Mouse (Mus musculus): ENCODE results near the gene Yeats2. TPM values are rescaled to one million over a fixed set of nuclear protein-coding genes. Genes with fewer than 3 reads are reported as not detected.
A peak's percentile ranks its signal among the peaks of the same experiment; 100 is the strongest.
"Not testable (repeated sequence)": the region's sequence is repeated elsewhere in the genome, so short reads cannot be mapped to it uniquely, and the experiment has no call there.

Gene Yeats2
- polyA plus RNA-seq, 1 experiment from 2014 or later, result 24.7 TPM

GRCm38 (mm10) chr16:20112649-20113048 lies 28.2 kb upstream of the Yeats2 start:
- DNase-seq (ENCODE audit: low spot score), result no peak
- Histone ChIP-seq H3K9ac (no peak overlapping the region), H3K9me3 (ENCODE audit: control insufficient read depth, low read length) (no peaks in the 10 kb centered on the region), H3K27me3 (ENCODE audit: control insufficient read depth, insufficient read depth, low read length) (no peaks in the 10 kb centered on the region), H3K27ac (no peak overlapping the region), H3K4me1 (replicated peaks; ENCODE audit: control insufficient read depth, insufficient read depth, low read length) (0 out of 2 replicates have a peak, but pooled peaks cover 9% of the 10 kb centered on the region), H3K4me2 (replicated peaks) (no peak overlapping the region), H3K4me3 (replicated peaks; ENCODE audit: low read length) (no peak overlapping the region), H3K36me3 (replicated peaks; ENCODE audit: control insufficient read depth, insufficient read depth) (peaks cover 82% of the 10 kb centered on the region)
- WGBS, result 77% methylated on average over 2 of the region's 2 CpGs
- ATAC-seq (ENCODE audit: low FRiP score), result peak; percentile 38; the same call in 1 of the 2 replicates

GRCm38 (mm10) chr16:20116069-20116468 lies 24.8 kb upstream of the Yeats2 start:
- Histone ChIP-seq H3K36me3 (replicated peaks; ENCODE audit: control insufficient read depth, insufficient read depth) (peaks cover 83% of the 10 kb centered on the region), H3K9ac (no peak overlapping the region), H3K4me2 (replicated peaks) (no peak overlapping the region), H3K4me3 (replicated peaks; ENCODE audit: low read length) (no peak overlapping the region), H3K27ac (no peak overlapping the region), H3K4me1 (replicated peaks; ENCODE audit: control insufficient read depth, insufficient read depth, low read length) (0 out of 2 replicates have a peak, but pooled peaks cover 9% of the 10 kb centered on the region), H3K9me3 (ENCODE audit: control insufficient read depth, low read length) (no peaks in the 10 kb centered on the region), H3K27me3 (ENCODE audit: control insufficient read depth, insufficient read depth, low read length) (no peaks in the 10 kb centered on the region)
- ATAC-seq (ENCODE audit: low FRiP score) (no peak), DNase-seq (ENCODE audit: low spot score) (no peak)
- 90% methylated on average over 4 of the region's 4 CpGs for WGBS

- not testable (repeated sequence) for ATAC-seq (ENCODE audit: low FRiP score)
Observed at GRCm38 (mm10) chr16:20126319-20126883, 14.5 kb upstream of the Yeats2 start.

DNA sequence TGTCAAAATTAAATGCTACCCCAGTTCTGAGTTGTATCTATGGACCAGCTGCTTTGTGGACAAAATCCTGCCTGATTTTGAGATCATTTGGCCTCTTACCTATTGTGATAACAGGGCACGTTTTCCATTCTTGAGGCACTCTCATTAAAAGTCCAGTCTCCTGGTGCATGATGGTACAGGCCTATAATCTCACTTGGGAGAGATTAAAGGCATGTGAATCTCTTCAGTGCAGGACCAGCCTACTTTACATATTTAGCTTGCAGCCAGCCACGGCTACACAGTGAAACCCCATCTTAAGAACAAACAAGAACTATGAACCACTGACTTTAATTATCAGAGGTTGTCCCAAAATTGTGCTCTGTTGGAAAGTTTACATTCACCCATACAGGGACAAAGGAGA lies 10.5 kb upstream of the Yeats2 start:
- no peak for ATAC-seq (ENCODE audit: low FRiP score)

More at GRCm38 (mm10) chr16:20126319-20126883, 14.5 kb upstream of the Yeats2 start:
- H3K36me3 ChIP-seq (replicated peaks; ENCODE audit: control insufficient read depth, insufficient read depth), result peaks cover 51% of the 10 kb centered on the region
- DNase-seq (ENCODE audit: low spot score); H3K4me2 ChIP-seq (replicated peaks); H3K9ac ChIP-seq; H3K9me3 ChIP-seq (ENCODE audit: control insufficient read depth, low read length); H3K27me3 ChIP-seq (ENCODE audit: control insufficient read depth, insufficient read depth, low read length); H3K4me3 ChIP-seq (replicated peaks; ENCODE audit: low read length); H3K27ac ChIP-seq; H3K4me1 ChIP-seq (replicated peaks; ENCODE audit: control insufficient read depth, insufficient read depth, low read length): not testable (repeated sequence)
- whole genome bisulfite sequencing, result 92% methylated on average over 10 of the region's 10 CpGs

DNA sequence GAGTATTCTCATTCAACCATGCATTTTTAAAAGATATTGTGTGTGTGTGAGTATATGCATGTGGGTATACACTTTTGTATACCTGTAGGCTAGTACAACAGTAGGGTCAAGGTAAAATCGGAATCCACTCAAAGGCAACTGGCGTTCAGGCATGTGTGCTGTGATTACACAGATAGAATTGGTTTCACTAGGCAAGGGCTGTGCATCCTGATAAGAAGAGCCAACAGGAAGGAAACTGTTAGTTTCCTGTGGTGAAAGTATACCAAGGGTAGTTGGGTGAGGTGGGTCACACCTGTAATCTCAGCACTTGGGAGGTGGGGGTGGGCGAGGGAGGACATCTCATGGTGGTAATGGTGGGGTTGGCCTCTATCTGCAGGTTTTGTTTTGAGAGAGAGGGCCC lies 3.7 kb downstream of the Yeats2 start:
- DNase-seq (ENCODE audit: low spot score) (no peak), ATAC-seq (ENCODE audit: low FRiP score) (no peak)
- Histone ChIP-seq H3K36me3 (replicated peaks; ENCODE audit: control insufficient read depth, insufficient read depth) (0 out of 2 replicates have a peak, but pooled peaks cover 9% of the 10 kb centered on the region), H3K4me2 (replicated peaks) (no peak overlapping the region), H3K4me3 (replicated peaks; ENCODE audit: low read length) (no peak overlapping the region), H3K27ac (no peak overlapping the region), H3K27me3 (ENCODE audit: control insufficient read depth, insufficient read depth, low read length) (no peaks in the 10 kb centered on the region), H3K9me3 (ENCODE audit: control insufficient read depth, low read length) (no peaks in the 10 kb centered on the region), H3K4me1 (replicated peaks; ENCODE audit: control insufficient read depth, insufficient read depth, low read length) (peaks cover 12% of the 10 kb centered on the region), H3K9ac (no peak overlapping the region)
- WGBS, result 98% methylated on average over 3 of the region's 3 CpGs

More for the DNA sequence above, 10.5 kb upstream of the Yeats2 start:
- Histone ChIP-seq H3K9ac (no peak overlapping the region), H3K9me3 (ENCODE audit: control insufficient read depth, low read length) (no peaks in the 10 kb centered on the region), H3K36me3 (replicated peaks; ENCODE audit: control insufficient read depth, insufficient read depth) (peaks cover 18% of the 10 kb centered on the region), H3K4me3 (replicated peaks; ENCODE audit: low read length) (no peak overlapping the region), H3K27me3 (ENCODE audit: control insufficient read depth, insufficient read depth, low read length) (no peaks in the 10 kb centered on the region), H3K4me2 (replicated peaks) (no peak overlapping the region), H3K4me1 (replicated peaks; ENCODE audit: control insufficient read depth, insufficient read depth, low read length) (no peaks in the 10 kb centered on the region), H3K27ac (no peak overlapping the region)
- 62% methylated on average over 2 of the region's 2 CpGs for WGBS
- DNase-seq (ENCODE audit: low spot score), result no peak

GRCm38 (mm10) chr16:20151991-20152390 lies 11.1 kb downstream of the Yeats2 start:
- Histone ChIP-seq H3K27me3 (ENCODE audit: control insufficient read depth, insufficient read depth, low read length) (no peaks in the 10 kb centered on the region), H3K36me3 (replicated peaks; ENCODE audit: control insufficient read depth, insufficient read depth) (peaks cover 58% of the 10 kb centered on the region), H3K27ac (no peak overlapping the region), H3K4me3 (replicated peaks; ENCODE audit: low read length) (no peak overlapping the region), H3K4me2 (replicated peaks) (no peak overlapping the region), H3K9me3 (ENCODE audit: control insufficient read depth, low read length) (no peaks in the 10 kb centered on the region), H3K9ac (no peak overlapping the region), H3K4me1 (replicated peaks; ENCODE audit: control insufficient read depth, insufficient read depth, low read length) (no peaks in the 10 kb centered on the region)
- WGBS, result 88% methylated on average over 5 of the region's 5 CpGs
- DNase-seq (ENCODE audit: low spot score), result no peak
- no peak for ATAC-seq (ENCODE audit: low FRiP score)

- ATAC-seq (ENCODE audit: low FRiP score) (no peak), DNase-seq (ENCODE audit: low spot score) (no peak)
- Histone ChIP-seq H3K9me3 (ENCODE audit: control insufficient read depth, low read length) (no peaks in the 10 kb centered on the region), H3K27me3 (ENCODE audit: control insufficient read depth, insufficient read depth, low read length) (no peaks in the 10 kb centered on the region), H3K4me3 (replicated peaks; ENCODE audit: low read length) (no peak overlapping the region), H3K9ac (no peak overlapping the region), H3K27ac (no peak overlapping the region), H3K4me2 (replicated peaks) (no peak overlapping the region), H3K4me1 (replicated peaks; ENCODE audit: control insufficient read depth, insufficient read depth, low read length) (no peaks in the 10 kb centered on the region), H3K36me3 (replicated peaks; ENCODE audit: control insufficient read depth, insufficient read depth) (peaks cover 75% of the 10 kb centered on the region)
- 80% methylated on average over 3 of the region's 3 CpGs for WGBS
Observed at GRCm38 (mm10) chr16:20153742-20154141, 12.9 kb downstream of the Yeats2 start.

- no peaks in the 10 kb centered on the region for H3K4me1 ChIP-seq (replicated peaks; ENCODE audit: control insufficient read depth, insufficient read depth, low read length)
- WGBS, result 90% methylated on average over 2 of the region's 2 CpGs
- H3K4me3 ChIP-seq (replicated peaks; ENCODE audit: low read length), result no peak overlapping the region
- H3K27me3 ChIP-seq (ENCODE audit: control insufficient read depth, insufficient read depth, low read length), result no peaks in the 10 kb centered on the region
- H3K9me3 ChIP-seq (ENCODE audit: control insufficient read depth, low read length), result no peaks in the 10 kb centered on the region
- no peak overlapping the region for H3K4me2 ChIP-seq (replicated peaks)
- H3K27ac ChIP-seq, result no peak overlapping the region
- ATAC-seq (ENCODE audit: low FRiP score) (no peak), DNase-seq (ENCODE audit: low spot score) (no peak)
- H3K36me3 ChIP-seq (replicated peaks; ENCODE audit: control insufficient read depth, insufficient read depth), result peaks cover 97% of the 10 kb centered on the region
- H3K9ac ChIP-seq, result no peak overlapping the region
Observed at GRCm38 (mm10) chr16:20160130-20160529, 19.3 kb downstream of the Yeats2 start.

DNA sequence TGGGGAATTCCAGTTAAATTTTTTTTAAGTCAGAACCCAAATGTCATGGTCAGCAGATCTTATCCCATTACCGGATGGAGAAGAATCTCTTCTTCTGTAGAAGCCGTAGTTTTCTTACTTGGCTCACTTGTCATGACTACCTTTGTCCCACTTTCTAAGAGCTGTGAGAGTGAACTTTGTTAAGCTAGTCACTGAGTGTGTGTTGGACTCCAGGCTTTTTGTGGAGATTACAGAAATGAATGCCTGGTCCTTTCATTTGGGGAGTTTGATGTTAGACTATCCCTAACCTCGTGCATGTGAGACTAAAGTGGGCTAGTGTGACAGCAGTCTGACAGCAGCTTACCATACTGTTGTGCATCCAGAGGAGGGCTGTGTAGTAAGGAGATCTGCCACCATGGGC lies 28.2 kb downstream of the Yeats2 start:
- H3K4me2 ChIP-seq (replicated peaks), result no peak overlapping the region
- H3K27ac ChIP-seq, result no peak overlapping the region
- peaks cover 91% of the 10 kb centered on the region for H3K36me3 ChIP-seq (replicated peaks; ENCODE audit: control insufficient read depth, insufficient read depth)
- peaks cover 9% of the 10 kb centered on the region; the same call in 1 of the 2 replicates for H3K9me3 ChIP-seq (ENCODE audit: control insufficient read depth, low read length)
- H3K27me3 ChIP-seq (ENCODE audit: control insufficient read depth, insufficient read depth, low read length), result no peaks in the 10 kb centered on the region
- no peak overlapping the region for H3K4me3 ChIP-seq (replicated peaks; ENCODE audit: low read length)
- no peak for ATAC-seq (ENCODE audit: low FRiP score)
- no peak overlapping the region for H3K9ac ChIP-seq
- no peak for DNase-seq (ENCODE audit: low spot score)
- no peaks in the 10 kb centered on the region for H3K4me1 ChIP-seq (replicated peaks; ENCODE audit: control insufficient read depth, insufficient read depth, low read length)
- 90% methylated on average over 3 of the region's 3 CpGs for WGBS
